8 mouse cellular contexts compared by ENCODE assay signal in genomic region chr17:31658468-31659185, GRCm38 (mm10). TPM values are rescaled to one million over a fixed set of nuclear protein-coding genes. Genes with fewer than 3 reads are reported as not detected.
DNase-seq lines count a peak whose midpoint lies in the region; ATAC-seq and TF ChIP-seq lines count a peak whose summit lies in the region.

Gene U2af1, minus strand, starts transcription at chr17:31658892.

- H3K27ac ChIP-seq in CH12.LX (ENCODE audit: insufficient read depth, low read depth): peak within 1 kb of the TSS; percentile 46; the same call in 1 of the 2 replicates
- peak within 1 kb of the TSS; percentile 82 for H3K27ac ChIP-seq in forebrain, embryonic 11.5 days (ENCODE audit: low read depth, low read length)
- peak within 1 kb of the TSS; percentile 85 for H3K27ac ChIP-seq in heart, embryonic 16.5 days (ENCODE audit: low read length)
- H3K27ac ChIP-seq in liver, embryonic 15.5 days (replicated peaks): peak within 1 kb of the TSS; percentile 85
- peak within 1 kb of the TSS; percentile 75 for H3K27ac ChIP-seq in neural tube, embryonic 12.5 days

- peak within 1 kb of the TSS; percentile 89 for H3K9ac ChIP-seq in CH12.LX (ENCODE audit: insufficient read depth, low read depth)
- H3K9ac ChIP-seq in forebrain, embryonic 11.5 days (ENCODE audit: low read length): peak within 1 kb of the TSS; percentile 97
- H3K9ac ChIP-seq in heart, embryonic 16.5 days (ENCODE audit: low read length): peak within 1 kb of the TSS; percentile 98
- H3K9ac ChIP-seq in liver, embryonic 15.5 days: peak within 1 kb of the TSS; percentile 91
- peak within 1 kb of the TSS; percentile 96 for H3K9ac ChIP-seq in neural tube, embryonic 12.5 days

- H3K9me3 ChIP-seq in CH12.LX (replicated peaks; ENCODE audit: low read length): peaks cover 2% of the 10 kb centered on the region
- H3K9me3 ChIP-seq in forebrain, embryonic 11.5 days (ENCODE audit: control insufficient read depth, low read length): no peaks in the 10 kb centered on the region
- H3K9me3 ChIP-seq in heart, embryonic 16.5 days (replicated peaks; ENCODE audit: control insufficient read depth, low read length): no peaks in the 10 kb centered on the region
- H3K9me3 ChIP-seq in liver, embryonic 15.5 days (replicated peaks): no peaks in the 10 kb centered on the region
- H3K9me3 ChIP-seq in neural tube, embryonic 12.5 days: no peaks in the 10 kb centered on the region

- no peak for TF ChIP-seq EP300 in CH12.LX (IDR thresholded peaks at IDR 0.05; ENCODE audit: low read length)

- TF ChIP-seq CTCF in CH12.LX (conservative IDR thresholded peaks at IDR 0.05 in 1 of 2, IDR thresholded peaks at IDR 0.05 in 1 of 2; ENCODE audit: low read depth in 2 of 2, low read length in 2 of 2): no peak

- under 1% methylated on average over 61 of the region's 77 CpGs for WGBS in forebrain, embryonic 11.5 days
- under 1% methylated on average over 77 of the region's 77 CpGs for WGBS in heart, embryonic 16.5 days
- WGBS in liver, embryonic 15.5 days (ENCODE audit: insufficient replicate concordance): under 1% methylated on average over 77 of the region's 77 CpGs
- WGBS in neural tube, embryonic 12.5 days: under 1% methylated on average over 76 of the region's 77 CpGs

- H3K4me2 ChIP-seq in CH12.LX (ENCODE audit: insufficient read depth, low read depth, poor library complexity, severe bottlenecking): peak within 1 kb of the TSS; percentile 93
- peak within 1 kb of the TSS; percentile 96 for H3K4me2 ChIP-seq in forebrain, embryonic 11.5 days (ENCODE audit: low read depth, low read length, severe bottlenecking)
- peak within 1 kb of the TSS; percentile 97 for H3K4me2 ChIP-seq in heart, embryonic 16.5 days (ENCODE audit: low read depth, low read length)
- peak within 1 kb of the TSS; percentile 93 for H3K4me2 ChIP-seq in liver, embryonic 15.5 days
- peak within 1 kb of the TSS; percentile 61 for H3K4me2 ChIP-seq in neural tube, embryonic 12.5 days (replicated peaks)

- TF ChIP-seq RAD21 in CH12.LX (IDR thresholded peaks at IDR 0.05; ENCODE audit: low read depth, low read length): no peak

- in situ Hi-C loops in CH12.LX (cut with MboI; ENCODE audit: low pct_ligation_motif_present, low pct_unique_long_range_greater_than_20kb, low sequenced_read_pairs): no loop called here

- TF ChIP-seq POLR2A in CH12.LX (IDR thresholded peaks at IDR 0.05; ENCODE audit: low read depth, low read length): peak; percentile 94

- ATAC-seq in forebrain, embryonic 11.5 days (replicated peaks; ENCODE audit: low FRiP score): peak; percentile 99
- peak; percentile 100 for ATAC-seq in heart, embryonic 16.5 days (replicated peaks; ENCODE audit: extremely low read depth, insufficient read depth, low FRiP score)
- ATAC-seq in liver, embryonic 15.5 days (ENCODE audit: insufficient read depth): peak; percentile 96
- peak; percentile 99 for ATAC-seq in neural tube, embryonic 12.5 days (ENCODE audit: low FRiP score, low read depth)

- DNase-seq in CH12.LX (ENCODE audit: extremely low read depth): peak; percentile 96
- DNase-seq in c-Kit-positive CD71-positive TER-119-negative erythroid progenitor cells, embryonic 14.5 days (ENCODE audit: low read depth): peak; percentile 94
- peak; percentile 99 for DNase-seq in forebrain, embryonic 11.5 days (ENCODE audit: low spot score)
- DNase-seq in kidney, postnatal 36 days: peak; percentile 97 to 99
- peak; percentile 96 for DNase-seq in telencephalon, adult 2 months (ENCODE audit: low read depth, low spot score)

- H3K27me3 ChIP-seq in CH12.LX (replicated peaks): no peaks in the 10 kb centered on the region
- no peaks in the 10 kb centered on the region for H3K27me3 ChIP-seq in forebrain, embryonic 11.5 days (ENCODE audit: control insufficient read depth, insufficient read depth, low read length)
- no peaks in the 10 kb centered on the region; the same call in 1 of the 2 replicates for H3K27me3 ChIP-seq in heart, embryonic 16.5 days (ENCODE audit: control insufficient read depth, insufficient read depth, low read length)
- no peaks in the 10 kb centered on the region for H3K27me3 ChIP-seq in liver, embryonic 15.5 days
- H3K27me3 ChIP-seq in neural tube, embryonic 12.5 days (replicated peaks): no peaks in the 10 kb centered on the region

- dilution Hi-C loops in CH12.LX (cut with MboI; ENCODE audit: extremely low pct_ligation_motif_present, extremely low pct_unique_long_range_greater_than_20kb, low sequenced_read_pairs): no loop called here

- H3K4me3 ChIP-seq in CH12.LX (replicated peaks in 1 of 3; ENCODE audit: low read depth in 2 of 3, low read length in 2 of 3, poor library complexity in 1 of 3): peak within 1 kb of the TSS; percentile 85 to 99 (median 96)
- H3K4me3 ChIP-seq in forebrain, embryonic 11.5 days (ENCODE audit: low read depth, low read length): peak within 1 kb of the TSS; percentile 99
- peak within 1 kb of the TSS; percentile 97 for H3K4me3 ChIP-seq in heart, embryonic 16.5 days (ENCODE audit: low read length)
- H3K4me3 ChIP-seq in liver, embryonic 15.5 days (replicated peaks): peak within 1 kb of the TSS; percentile 89
- H3K4me3 ChIP-seq in neural tube, embryonic 12.5 days: peak within 1 kb of the TSS; percentile 99

- H3K4me1 ChIP-seq in CH12.LX (ENCODE audit: control insufficient read depth in 1 of 2, insufficient read depth in 2 of 2): peaks cover 2 to 30% of the 10 kb centered on the region in 2 experiments; a peak in 2 of 4 replicates
- peaks cover 9% of the 10 kb centered on the region; the same call in 1 of the 2 replicates for H3K4me1 ChIP-seq in forebrain, embryonic 11.5 days (replicated peaks; ENCODE audit: control insufficient read depth, insufficient read depth, low read length)
- H3K4me1 ChIP-seq in heart, embryonic 16.5 days (ENCODE audit: control insufficient read depth, insufficient read depth, low read length): peaks cover 18% of the 10 kb centered on the region
- H3K4me1 ChIP-seq in liver, embryonic 15.5 days (replicated peaks): peaks cover 49% of the 10 kb centered on the region
- peaks cover 13% of the 10 kb centered on the region for H3K4me1 ChIP-seq in neural tube, embryonic 12.5 days

- peaks cover 48% of the 10 kb centered on the region for H3K79me2 ChIP-seq in CH12.LX (replicated peaks; ENCODE audit: control insufficient read depth, extremely low read depth, insufficient read depth, poor library complexity, severe bottlenecking)

- peaks cover 20 to 27% of the 10 kb centered on the region in 2 experiments for H3K36me3 ChIP-seq in CH12.LX (replicated peaks in 1 of 2; ENCODE audit: control insufficient read depth in 1 of 2, insufficient read depth in 1 of 2, low read length in 1 of 2)
- H3K36me3 ChIP-seq in forebrain, embryonic 11.5 days (ENCODE audit: control insufficient read depth, insufficient read depth, low read length): peaks cover 7% of the 10 kb centered on the region
- peaks cover 12% of the 10 kb centered on the region for H3K36me3 ChIP-seq in heart, embryonic 16.5 days (ENCODE audit: control insufficient read depth, insufficient read depth)
- peaks cover 35% of the 10 kb centered on the region for H3K36me3 ChIP-seq in liver, embryonic 15.5 days (replicated peaks)
- peaks cover 21% of the 10 kb centered on the region for H3K36me3 ChIP-seq in neural tube, embryonic 12.5 days

TF ChIP-seq in CH12.LX, 34 proteins besides CTCF, POLR2A, EP300 and RAD21:
- peak; percentile 88 for TF ChIP-seq ZMIZ1 (IDR thresholded peaks at IDR 0.05; ENCODE audit: low read depth, low read length)
- TF ChIP-seq IRF4 (IDR thresholded peaks at IDR 0.05; ENCODE audit: low read depth, low read length): no peak; the same call in 1 of the 2 replicates
- peak; percentile 82 for TF ChIP-seq MXI1 (IDR thresholded peaks at IDR 0.05; ENCODE audit: low read depth, low read length)
- peak; percentile 94 for TF ChIP-seq NELFE (IDR thresholded peaks at IDR 0.05; ENCODE audit: low read depth, low read length)
- no peak for TF ChIP-seq ZKSCAN1 (IDR thresholded peaks at IDR 0.05; ENCODE audit: borderline replicate concordance, low read depth, low read length)
- TF ChIP-seq MEF2A (IDR thresholded peaks at IDR 0.05; ENCODE audit: borderline replicate concordance, low read depth, low read length): peak; percentile 38; the same call in 1 of the 2 replicates
- no peak for TF ChIP-seq JUND (conservative IDR thresholded peaks at IDR 0.05; ENCODE audit: low read depth, low read length)
- TF ChIP-seq POLR2AphosphoS2 (IDR thresholded peaks at IDR 0.05; ENCODE audit: low read depth, low read length): 0 out of 2 replicates have a peak, but pooled peaks have one; percentile 65
- peak; percentile 54; the same call in 1 of the 2 replicates for TF ChIP-seq BHLHE40 (IDR thresholded peaks at IDR 0.05; ENCODE audit: low read depth, low read length)
- no peak for TF ChIP-seq PAX5 (IDR thresholded peaks at IDR 0.05; ENCODE audit: low read length)
- peak; percentile 53; the same call in 1 of the 2 replicates for TF ChIP-seq E2F4 (IDR thresholded peaks at IDR 0.05; ENCODE audit: insufficient replicate concordance, low read depth, low read length)
- peak; percentile 94 for TF ChIP-seq NRF1 (IDR thresholded peaks at IDR 0.05; ENCODE audit: low read depth, low read length)
- TF ChIP-seq KAT2A (IDR thresholded peaks at IDR 0.05; ENCODE audit: insufficient replicate concordance, low read length): peak; percentile 62; the same call in 1 of the 2 replicates
- TF ChIP-seq MAX (IDR thresholded peaks at IDR 0.05; ENCODE audit: low read length): peak; percentile 84
- TF ChIP-seq TCF12 (IDR thresholded peaks at IDR 0.05; ENCODE audit: low read depth, low read length): peak; percentile 71
- TF ChIP-seq CHD1 (IDR thresholded peaks at IDR 0.05; ENCODE audit: low read depth, low read length): no peak
- peak; percentile 59 for TF ChIP-seq ELF1 (IDR thresholded peaks at IDR 0.05; ENCODE audit: low read depth, low read length)
- peak; percentile 86 for TF ChIP-seq TBP (conservative IDR thresholded peaks at IDR 0.05; ENCODE audit: low read depth, low read length)
- peak; percentile 85 for TF ChIP-seq HCFC1 (IDR thresholded peaks at IDR 0.05; ENCODE audit: low read depth, low read length)
- no peak for TF ChIP-seq JUN (IDR thresholded peaks at IDR 0.05; ENCODE audit: insufficient read depth, low read depth, low read length)

RNA-seq across cellular contexts. Expression of gene U2af1, which starts in this region (rescaled TPM):
- 141 and 183 TPM in 2 replicates for total RNA-seq in CH12.LX (2012; rRNA removed)
- total RNA-seq in CH12.LX (2014; rRNA removed): 269 and 286 TPM in 2 replicates
- 316 and 391 TPM in 2 replicates for polyA plus RNA-seq in CH12.LX (2012; ENCODE audit: insufficient read length, low read depth)
- 212 and 213 TPM in 2 replicates for polyA plus RNA-seq in forebrain, embryonic 11.5 days (2014; fragmentation: Nextera tagmentation; extraction: Ambion mirVana)
- 187 and 204 TPM in 2 replicates for polyA plus RNA-seq in heart, embryonic 16.5 days (2015; fragmentation: Nextera tagmentation; extraction: Ambion mirVana)
- 138 and 139 TPM in 2 replicates for polyA plus RNA-seq in liver, embryonic 15.5 days (2015; fragmentation: Nextera tagmentation; extraction: Ambion mirVana)
- polyA plus RNA-seq in neural tube, embryonic 12.5 days (2016; fragmentation: Nextera tagmentation; extraction: Ambion mirVana): 305 and 307 TPM in 2 replicates

Comparison
In these comparisons a context has a peak if more than half of its experiments do, and no peak if none do; other contexts are left out.
1. Peak in every context shown above with its lines: DNase-seq, ATAC-seq, H3K4me3 ChIP-seq and H3K27ac ChIP-seq.